12 mouse cellular contexts compared by ENCODE assay signal in genomic region chr2:103632136-103632925, GRCm38 (mm10).
A peak's percentile ranks its signal among the peaks of the same experiment; 100 is the strongest.
DNase-seq lines count a peak whose midpoint lies in the region; ATAC-seq lines count a peak whose summit lies in the region.
"Had no signal": no experiment of that assay in that cellular context is flagged by ENCODE, and none has a peak within 500 bp of the region (broad histone marks: within the 10 kb centered on the region; RNA-seq: fewer than 3 reads in every experiment).

No protein-coding gene starts in this region.

- no peak overlapping the region for H3K9ac ChIP-seq in embryonic facial prominence, embryonic 11.5 days (replicated peaks; ENCODE audit: low read length)
- H3K9ac ChIP-seq: hindbrain, embryonic 13.5 days; limb, embryonic 12.5 days had no signal

- no peaks in the 10 kb centered on the region for H3K27me3 ChIP-seq in embryonic facial prominence, embryonic 11.5 days (ENCODE audit: control insufficient read depth, insufficient read depth, low read length)
- H3K27me3 ChIP-seq: limb, embryonic 12.5 days had no signal

- H3K27ac ChIP-seq in embryonic facial prominence, embryonic 11.5 days (replicated peaks; ENCODE audit: low read depth, low read length): no peak overlapping the region
- H3K27ac ChIP-seq: hindbrain, embryonic 13.5 days; limb, embryonic 12.5 days had no signal

- 52% methylated on average over 5 of the region's 6 CpGs for WGBS in embryonic facial prominence, embryonic 11.5 days

- DNase-seq in spleen, adult 12 weeks (ENCODE audit: low spot score): peak; percentile 2
- DNase-seq in spleen, adult 18-20 months: no peak
- DNase-seq in embryonic facial prominence, embryonic 11.5 days (ENCODE audit: low spot score): no peak
- DNase-seq in heart, postnatal 4 days: peak; percentile 29
- no peak for DNase-seq in left cerebral cortex, postnatal 25 days (ENCODE audit: low spot score in 2 of 2)
- DNase-seq in layer of hippocampus, adult 8-10 months (ENCODE audit: low spot score in 2 of 2): no peak
- no peak for DNase-seq in adrenal gland, postnatal 14 days
- DNase-seq: cerebellum, adult 11 months; lung, postnatal 10 days had no signal

- H3K4me2 ChIP-seq in embryonic facial prominence, embryonic 11.5 days (ENCODE audit: low read depth, low read length): no peak overlapping the region
- H3K4me2 ChIP-seq: hindbrain, embryonic 13.5 days; limb, embryonic 12.5 days had no signal

- intact Hi-C loops in left cerebral cortex, postnatal 25 days (cut with DNase I): loop anchor here (5.0 kb wide), 1 partner anchor 60 kb away; no protein-coding TSS in a partner anchor

- H3K4me1 ChIP-seq in embryonic facial prominence, embryonic 11.5 days (ENCODE audit: control insufficient read depth, insufficient read depth, low read length): peaks cover 3% of the 10 kb centered on the region; the same call in 1 of the 2 replicates

- no peaks in the 10 kb centered on the region for H3K9me3 ChIP-seq in embryonic facial prominence, embryonic 11.5 days (replicated peaks; ENCODE audit: control insufficient read depth, low read length)
- H3K9me3 ChIP-seq: hindbrain, embryonic 13.5 days; limb, embryonic 12.5 days had no signal

- peak; percentile 29; the same call in 1 of the 2 replicates for ATAC-seq in embryonic facial prominence, embryonic 11.5 days (replicated peaks; ENCODE audit: insufficient number of reproducible peaks, low FRiP score, low TSS enrichment, low read depth)
- ATAC-seq in neutrophil, adult 5-6 weeks (ENCODE audit: extremely low read depth, insufficient number of reproducible peaks, low FRiP score, poor library complexity, severe bottlenecking): peak; percentile 21; the same call in 1 of the 2 replicates

- H3K4me3 ChIP-seq in embryonic facial prominence, embryonic 11.5 days (ENCODE audit: low read depth, low read length): no peak overlapping the region
- H3K4me3 ChIP-seq: hindbrain, embryonic 13.5 days; limb, embryonic 12.5 days had no signal

- H3K36me3 ChIP-seq in embryonic facial prominence, embryonic 11.5 days (replicated peaks; ENCODE audit: control insufficient read depth, insufficient read depth, low read depth, low read length): no peaks in the 10 kb centered on the region
- H3K36me3 ChIP-seq: hindbrain, embryonic 13.5 days; limb, embryonic 12.5 days had no signal

Comparison
In these comparisons a context has a peak if more than half of its experiments do, and no peak if none do; other contexts are left out.
1. DNase-seq: peak in spleen, adult 12 weeks (single experiment) and heart, postnatal 4 days (single experiment); none in spleen, adult 18-20 months (0 of 2), embryonic facial prominence, embryonic 11.5 days (single experiment), left cerebral cortex, postnatal 25 days (0 of 2), layer of hippocampus, adult 8-10 months (0 of 2) and adrenal gland, postnatal 14 days (single experiment).